Mouse (Mus musculus): ENCODE measurements around the gene Hmgn1.
"Not testable (repeated sequence)": the region's sequence is repeated elsewhere in the genome, so short reads cannot be mapped to it uniquely, and the experiment has no call there.

Hmgn1 gene

DNA sequence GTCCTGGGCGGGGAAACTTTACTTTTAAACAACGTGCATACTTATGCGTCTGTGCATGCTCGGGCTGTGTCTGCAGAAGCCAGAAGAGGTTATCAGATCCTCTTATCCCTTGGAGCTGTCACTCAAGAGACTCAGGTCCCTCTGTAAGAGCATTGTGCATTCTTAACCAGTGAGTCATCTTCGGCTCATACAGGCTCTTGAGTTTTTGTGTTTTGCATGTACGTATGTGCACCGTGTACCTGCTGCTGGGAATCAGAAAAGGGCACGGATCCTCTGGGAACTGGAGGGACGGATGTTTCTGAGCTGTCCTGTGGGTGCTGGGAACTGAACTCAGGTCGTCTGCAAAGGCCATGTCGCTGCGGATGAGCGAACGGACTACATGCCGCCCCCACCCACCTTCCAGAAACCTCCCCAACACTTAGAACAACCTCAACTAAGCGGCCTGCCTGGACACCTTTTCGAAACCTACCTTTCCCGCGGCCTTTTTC is 801 bp downstream of the Hmgn1 start:
- DNase-seq (ENCODE audit: low spot score in 2 of 2) = peak; percentile 35 to 47

DNA sequence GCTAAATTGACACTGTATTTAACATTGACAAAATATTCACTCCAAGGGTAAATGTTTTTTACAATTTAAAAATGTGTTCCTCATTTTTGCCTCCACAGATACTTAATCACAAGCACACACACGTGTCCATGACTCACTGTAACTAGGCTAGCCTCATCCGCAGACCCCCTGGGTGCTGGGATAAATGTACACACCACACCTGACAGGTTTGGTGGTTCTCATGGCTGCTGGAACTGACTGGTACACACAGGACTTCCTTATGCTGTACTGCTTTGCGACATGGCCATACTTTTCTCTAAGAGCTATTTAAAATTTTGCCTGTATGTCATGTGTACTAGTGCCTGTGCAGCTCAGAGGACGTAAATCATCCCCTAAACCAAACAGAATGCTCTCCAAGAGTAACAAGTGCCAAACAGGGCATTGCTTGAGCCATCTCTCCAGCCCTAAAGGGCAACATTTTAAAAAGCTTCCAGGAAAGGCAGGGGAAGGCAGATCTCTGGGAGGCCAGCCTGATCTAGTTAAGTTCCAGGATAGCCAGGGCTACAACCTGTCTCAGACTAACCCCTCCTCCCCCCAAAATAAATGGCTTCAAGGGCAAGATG is 7.4 kb downstream of the Hmgn1 start:
- no peak for DNase-seq (ENCODE audit: low spot score in 2 of 2)

DNA sequence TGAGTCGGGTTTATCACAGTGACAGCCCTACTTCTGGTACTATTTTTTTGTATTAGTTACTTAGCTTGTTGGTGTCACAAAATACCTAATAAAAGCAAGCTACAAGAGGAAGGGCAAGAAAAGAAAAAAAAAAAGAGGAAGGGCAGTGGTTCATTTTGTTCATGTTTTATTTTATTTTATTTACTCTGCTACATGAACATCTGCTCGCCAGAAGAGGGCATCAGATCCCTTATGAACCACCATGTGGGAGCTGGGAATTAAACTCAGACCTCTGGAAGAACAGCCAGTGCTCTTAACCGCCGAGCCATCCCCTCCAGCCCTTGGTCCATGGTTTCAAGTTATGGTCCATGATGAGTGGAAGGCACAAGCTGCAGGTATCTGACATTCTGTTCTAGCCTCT is 12.8 kb downstream of the Hmgn1 start:
- no peak for DNase-seq (ENCODE audit: low spot score in 2 of 2)

DNA sequence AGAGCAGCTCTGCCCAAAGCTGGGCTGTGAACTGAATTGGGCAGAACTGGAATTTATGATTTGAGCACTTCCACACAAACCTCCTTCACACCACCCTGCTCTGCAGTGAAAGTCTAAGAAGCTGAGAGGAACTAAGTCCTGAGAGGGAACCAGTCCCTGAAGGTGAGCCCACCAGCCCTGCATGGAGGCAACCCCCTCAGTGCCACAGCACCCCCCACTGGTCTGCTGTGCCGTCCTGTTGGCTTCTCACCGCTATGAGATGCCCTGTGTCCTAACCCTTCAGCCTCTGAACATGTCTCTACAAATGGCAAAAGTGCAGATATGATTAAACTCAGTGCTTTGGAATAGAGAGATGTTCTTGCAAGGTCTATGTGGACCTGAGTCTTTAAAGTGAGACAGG is 14.8 kb downstream of the Hmgn1 start:
- DNase-seq (ENCODE audit: low spot score in 2 of 2) = no peak

DNA sequence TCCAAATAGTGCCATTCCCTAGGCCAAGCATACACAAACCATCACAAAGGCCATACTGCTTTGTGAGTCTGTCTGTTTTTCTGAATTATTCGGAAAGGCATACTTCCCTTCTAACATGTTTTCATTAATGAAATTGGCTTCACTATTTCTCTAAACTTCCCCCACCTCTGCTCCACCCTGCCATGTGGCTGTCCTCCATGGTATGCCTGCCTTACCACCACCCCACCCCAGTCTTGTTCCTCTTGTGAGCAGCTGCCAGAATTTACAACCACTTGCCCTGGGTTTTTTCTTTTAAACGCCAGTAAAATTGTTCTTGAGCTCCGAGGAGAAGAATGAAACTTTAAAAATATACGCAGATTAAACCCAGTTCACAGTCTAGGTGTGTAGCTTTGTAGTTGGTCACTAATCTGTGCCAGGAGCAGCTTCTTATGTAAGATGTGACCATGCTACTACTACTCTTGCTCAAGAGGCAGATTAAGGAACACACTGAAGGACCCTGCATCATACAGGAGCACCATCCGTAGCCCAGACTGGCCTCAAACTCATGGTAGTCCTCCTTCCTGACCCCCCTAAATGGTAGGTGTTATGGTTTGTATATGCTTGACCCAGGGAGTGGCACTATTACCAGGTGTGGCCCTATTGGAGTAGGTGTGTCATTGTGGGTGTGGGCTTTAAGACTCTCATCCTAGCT is 16.7 kb downstream of the Hmgn1 start:
- DNase-seq (ENCODE audit: low spot score in 2 of 2) = no peak

DNA sequence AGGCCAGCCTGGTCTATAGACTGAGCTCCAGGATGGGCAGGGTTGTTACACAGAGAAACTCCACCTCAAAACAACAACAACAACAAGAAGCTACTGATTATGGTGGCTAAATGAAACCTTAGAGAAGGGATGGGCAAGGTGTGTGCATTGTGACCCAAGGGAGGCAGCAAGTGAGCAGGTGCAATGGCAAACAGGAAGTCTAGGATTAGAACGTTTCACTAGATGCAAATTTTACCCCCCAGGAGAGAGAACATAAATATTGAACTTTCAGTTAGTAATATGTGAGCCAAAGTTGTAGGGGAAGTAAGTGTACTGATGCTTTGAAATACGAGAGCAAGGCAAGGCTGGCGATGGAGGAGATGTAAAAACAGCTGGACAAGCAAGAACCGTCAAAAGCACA is 17.9 kb downstream of the Hmgn1 start:
- DNase-seq (ENCODE audit: low spot score in 2 of 2) = no peak

DNA sequence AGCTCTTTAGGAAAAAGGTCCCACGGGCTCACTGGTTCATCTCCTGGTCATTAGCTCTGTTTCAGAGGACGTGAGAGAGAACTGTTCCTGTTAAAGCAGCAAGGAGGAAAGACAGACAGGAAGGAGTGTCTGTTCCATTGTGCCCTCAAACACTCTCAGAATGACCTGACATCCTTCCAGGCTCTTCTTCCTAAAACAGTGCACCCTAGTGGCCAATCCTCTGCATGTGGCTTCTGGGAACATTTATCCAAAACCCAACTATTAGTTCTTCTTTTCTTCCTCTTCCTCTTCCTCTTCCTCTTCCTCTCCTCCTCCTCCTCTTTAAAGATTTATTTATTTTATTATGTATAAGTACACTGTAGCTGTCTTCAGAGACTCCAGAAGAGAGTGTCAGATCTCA is 24.5 kb downstream of the Hmgn1 start:
- no peak for DNase-seq (ENCODE audit: low spot score in 2 of 2)

DNA sequence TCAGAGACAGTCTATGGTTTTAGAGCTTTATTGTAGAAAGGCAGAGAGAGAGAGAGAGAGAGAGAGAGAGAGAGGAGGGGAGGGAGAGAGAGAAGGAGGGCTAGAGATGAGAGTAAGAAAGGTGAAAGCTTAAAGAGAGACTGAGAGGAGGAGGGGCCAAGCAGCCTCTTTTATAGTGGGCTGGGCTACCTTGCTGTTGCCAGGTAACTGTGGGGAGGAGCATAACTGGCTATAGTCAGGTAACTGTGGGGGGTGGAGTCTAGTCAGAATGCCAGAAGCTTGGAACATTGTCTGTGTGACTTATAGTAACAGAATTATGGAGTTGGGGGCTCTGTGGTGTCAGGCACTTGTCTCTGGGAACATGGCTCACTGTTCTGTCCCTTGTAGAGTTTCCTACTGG is 29.7 kb downstream of the Hmgn1 start:
- not testable (repeated sequence) for DNase-seq (ENCODE audit: low spot score in 2 of 2)

DNA sequence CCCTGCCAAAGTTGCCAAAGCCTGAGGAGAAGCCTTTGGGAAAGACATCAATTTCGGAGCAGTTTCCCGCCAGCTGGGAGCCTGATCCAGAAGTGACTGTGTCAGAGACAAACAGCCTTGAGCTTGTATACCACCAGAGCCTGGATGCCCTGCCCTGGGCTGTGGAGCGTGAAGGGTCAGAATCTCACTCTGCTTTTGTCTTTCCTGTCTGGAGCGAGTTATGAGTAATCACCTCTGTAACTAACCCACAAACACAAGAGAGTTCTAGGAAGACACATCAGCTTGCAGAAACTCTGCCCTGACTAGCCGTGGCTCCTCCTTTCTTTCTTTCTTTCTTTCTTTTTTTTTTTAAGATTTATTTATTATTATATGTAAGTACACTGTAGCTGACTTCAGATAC is 31.6 kb downstream of the Hmgn1 start:
- DNase-seq (ENCODE audit: low spot score in 2 of 2) = no peak

DNA sequence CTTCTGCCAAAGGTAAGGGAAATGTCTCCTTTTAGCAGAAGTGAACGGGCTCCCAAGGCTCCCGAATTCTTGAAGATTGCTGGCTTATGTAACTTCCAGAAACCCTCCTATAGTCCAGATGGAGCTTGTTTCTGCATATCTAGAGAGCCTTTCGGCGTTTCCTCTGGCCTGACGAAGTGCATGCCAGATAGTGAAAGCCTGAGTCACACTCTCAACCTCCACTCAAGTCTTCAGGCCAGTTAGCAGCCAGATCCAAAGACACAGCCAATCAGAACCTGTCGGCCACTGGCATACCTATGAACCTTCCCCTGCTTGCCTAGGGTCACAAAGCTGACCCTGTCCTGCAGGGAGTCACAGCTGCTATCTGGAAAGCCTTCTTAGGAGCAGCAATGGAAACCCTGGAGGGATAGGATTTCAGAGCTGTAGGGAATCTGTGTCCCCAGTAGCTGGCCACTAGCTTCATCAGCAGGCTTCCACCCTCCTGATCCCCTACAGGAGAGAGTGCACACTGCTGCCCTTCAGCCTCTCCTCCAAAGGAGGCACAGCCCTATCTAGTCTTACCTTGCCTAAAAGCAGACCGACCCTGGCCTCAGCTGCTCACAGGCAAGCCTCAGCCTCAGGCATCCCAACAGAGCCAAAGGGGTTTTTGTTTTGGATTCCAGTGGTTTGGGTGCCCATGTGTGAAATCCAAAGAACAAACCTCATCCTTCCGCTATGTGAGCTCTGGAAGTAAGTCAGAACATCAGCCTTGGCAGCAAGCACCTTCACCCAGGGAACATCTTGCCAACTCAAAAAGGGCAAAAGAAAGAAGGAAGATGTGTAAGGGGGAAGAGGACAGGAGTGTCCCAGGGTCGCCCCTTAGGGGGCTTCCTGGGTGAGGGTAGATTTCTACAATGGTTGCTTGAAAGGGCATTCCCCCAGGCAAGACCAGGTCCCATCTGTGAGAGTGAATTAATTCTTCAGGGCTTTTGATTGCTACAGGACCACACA is 35.7 kb downstream of the Hmgn1 start:
- peak; percentile 15 to 21 for DNase-seq (ENCODE audit: low spot score in 2 of 2)

DNA sequence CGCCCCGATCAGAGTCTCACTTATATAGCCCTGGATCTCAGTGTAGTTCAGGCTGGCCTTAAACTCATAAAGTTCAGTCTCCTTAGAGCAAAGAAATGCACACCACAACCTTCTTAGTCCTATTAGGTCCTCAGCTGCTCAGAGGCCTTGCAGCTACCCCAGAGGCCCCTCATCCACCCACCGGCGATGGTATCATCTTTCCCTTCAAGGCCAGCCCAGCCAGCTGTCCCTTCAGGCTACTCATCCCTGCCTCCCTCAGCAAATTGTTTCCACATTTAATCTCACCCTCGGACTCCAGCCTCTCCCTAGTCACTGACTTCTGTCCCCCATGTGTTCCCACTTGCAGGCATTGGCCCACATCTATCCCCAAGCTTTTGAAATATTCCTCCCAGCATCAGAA is 39.4 kb downstream of the Hmgn1 start:
- no peak for DNase-seq (ENCODE audit: low spot score in 2 of 2)

DNA sequence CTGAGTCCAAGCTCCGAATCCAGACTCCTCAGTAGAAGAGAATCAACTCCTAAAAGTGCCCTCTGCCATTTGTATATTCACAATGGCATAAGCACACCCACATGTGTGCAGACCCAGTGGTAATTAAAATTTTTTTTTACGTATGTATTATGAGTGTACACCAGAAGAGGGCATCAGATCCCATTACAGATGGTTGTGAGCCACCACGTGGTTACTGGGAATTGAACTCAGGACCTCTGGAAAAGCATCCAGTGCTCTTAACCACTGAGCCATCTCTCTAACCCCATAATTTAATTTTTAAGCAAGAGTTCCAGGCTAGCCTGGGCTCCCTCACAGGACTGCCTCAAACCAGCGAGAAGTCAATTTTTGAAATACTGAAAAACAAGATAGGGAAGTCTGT is 40.1 kb downstream of the Hmgn1 start:
- no peak for DNase-seq (ENCODE audit: low spot score in 2 of 2)

DNA sequence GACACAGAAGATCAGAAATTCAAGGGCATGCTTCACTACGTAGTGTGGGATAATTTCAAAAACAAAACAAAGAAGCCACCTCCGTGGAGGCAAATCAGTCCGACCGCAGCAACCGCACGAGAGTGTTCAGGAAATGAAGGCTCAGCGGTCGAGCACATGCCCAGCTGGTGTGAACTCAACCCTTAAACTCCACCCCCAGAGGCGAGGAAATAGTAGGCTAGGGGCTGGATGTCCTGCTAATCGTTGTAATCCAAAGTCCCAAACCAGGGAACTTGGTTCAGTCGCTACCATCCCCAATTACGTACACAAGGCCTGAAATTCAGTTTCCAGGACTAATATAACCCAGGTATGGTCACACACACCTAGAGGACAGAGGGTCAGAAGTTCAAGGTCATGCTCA is 40.5 kb downstream of the Hmgn1 start:
- no peak for DNase-seq (ENCODE audit: low spot score in 2 of 2)

DNA sequence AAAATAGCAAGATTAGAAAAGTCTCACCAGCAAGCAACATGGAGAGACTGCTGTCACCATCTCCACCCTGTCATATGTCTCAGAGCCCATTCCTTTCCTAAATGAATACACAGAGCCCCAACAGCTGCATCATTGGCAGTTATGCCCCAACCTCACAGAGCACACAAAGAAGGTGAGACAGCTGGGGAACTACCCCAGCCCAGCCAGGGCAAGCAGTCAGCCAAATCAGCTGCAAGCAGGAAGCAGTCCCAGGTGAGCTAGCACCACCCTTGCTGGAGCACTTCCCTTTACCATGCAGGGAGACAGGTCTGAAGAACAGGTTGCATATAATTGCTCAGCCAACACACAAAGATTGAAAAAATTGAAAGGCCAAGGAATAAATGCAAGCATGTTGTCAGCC is 41.9 kb downstream of the Hmgn1 start:
- no peak for DNase-seq (ENCODE audit: low spot score in 2 of 2)

DNA sequence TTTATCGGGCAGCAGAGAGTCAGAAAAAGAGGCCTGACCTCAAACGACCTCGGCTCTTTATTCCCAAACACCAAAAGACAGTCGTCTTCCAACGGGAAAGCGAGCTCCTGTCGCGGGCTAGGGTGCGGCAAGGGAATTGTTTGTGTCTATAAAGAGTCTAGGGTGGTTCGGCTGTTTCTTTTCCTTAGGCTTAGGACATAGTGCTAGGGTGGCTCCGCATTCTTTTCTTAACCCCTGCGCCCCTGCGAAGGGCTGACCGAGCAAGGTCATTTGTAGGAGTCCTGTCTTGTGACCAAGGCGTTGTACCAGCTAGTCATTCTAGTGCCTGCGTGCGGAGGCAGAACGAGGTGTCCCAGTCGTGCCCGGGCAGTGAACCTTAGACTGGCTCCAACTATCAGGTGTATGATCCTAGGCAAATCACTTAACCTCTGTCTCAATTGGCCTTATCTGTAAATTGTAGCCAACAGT is 44.3 kb downstream of the Hmgn1 start:
- DNase-seq (ENCODE audit: low spot score in 2 of 2) = peak; percentile 48 to 62

DNA sequence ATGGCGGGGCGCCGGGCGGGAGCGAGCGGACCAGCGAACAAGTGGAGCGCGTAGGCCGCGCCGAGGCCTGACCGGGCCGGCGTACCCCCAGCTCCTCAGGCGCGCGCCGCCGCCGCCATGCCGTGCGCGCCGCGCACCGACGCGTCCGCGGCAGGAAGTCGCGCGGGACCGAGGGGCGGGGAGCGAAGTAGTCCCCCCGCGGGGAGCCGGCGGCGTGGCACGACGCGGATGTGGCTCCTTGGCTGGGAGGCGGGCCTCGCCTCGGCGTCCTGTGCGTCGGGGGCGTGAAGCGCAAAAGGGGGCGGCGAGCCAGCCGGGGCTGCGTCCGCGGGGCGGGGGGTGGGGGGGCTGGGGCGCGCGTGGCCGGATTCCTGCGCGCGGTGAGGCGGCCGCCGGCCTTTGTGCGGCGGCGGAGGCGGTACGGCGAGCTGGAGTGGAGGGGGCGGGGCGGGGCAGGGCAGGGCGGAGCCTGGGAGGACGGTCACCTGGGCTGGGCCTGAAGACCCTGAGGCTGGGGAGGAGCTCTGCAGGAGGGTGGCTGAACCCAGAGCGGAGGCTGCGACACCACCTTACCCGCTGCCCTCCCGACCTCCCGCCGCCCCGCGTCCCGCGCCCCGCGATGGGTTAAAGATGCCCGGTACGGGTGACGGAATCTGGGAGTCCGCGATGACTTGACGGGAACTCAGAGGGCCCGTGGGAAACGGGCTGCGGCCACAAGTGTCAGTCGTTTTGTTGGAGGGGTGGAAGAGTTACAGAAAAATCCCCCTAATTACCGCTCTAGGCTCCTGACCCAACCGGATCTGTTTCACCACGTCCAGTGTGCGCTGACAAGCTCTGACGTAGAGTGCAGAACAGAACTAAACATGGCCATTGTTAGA is 45.0 kb downstream of the Hmgn1 start, which contains the start of gene Brwd1:
Brwd1 (minus strand) TSS at position 226 of the 878 bp plus-strand sequence.
- DNase-seq (ENCODE audit: low spot score in 2 of 2) = peak; percentile 74 to 88

DNA sequence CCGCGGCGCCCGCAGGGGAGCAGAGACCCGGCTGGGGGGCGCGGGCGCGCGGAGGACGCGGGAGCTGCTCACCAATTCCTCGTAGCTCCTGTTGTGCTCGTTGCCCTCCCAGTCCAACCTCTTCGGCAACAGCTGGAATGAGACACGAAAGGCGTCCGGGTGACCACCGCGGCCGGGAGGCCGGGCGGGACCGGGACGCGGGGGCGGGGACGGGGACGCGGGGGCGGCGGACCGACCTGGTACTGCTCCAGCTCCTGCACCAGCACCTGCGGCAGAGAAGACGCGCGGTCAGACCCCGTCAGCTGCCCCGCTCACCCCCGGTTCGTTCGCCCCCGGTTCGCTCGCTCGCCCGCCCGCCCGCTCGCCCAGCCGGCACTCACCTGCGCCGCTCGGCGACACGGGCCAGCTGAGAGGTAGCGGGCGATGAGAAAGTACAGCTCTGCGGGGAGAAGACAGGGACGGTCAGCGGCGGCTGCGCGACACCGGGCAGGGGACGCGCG is 45.7 kb downstream of the Hmgn1 start:
- peak in 1 of 2 experiments; percentile 60 for DNase-seq (ENCODE audit: low spot score in 2 of 2)

DNA sequence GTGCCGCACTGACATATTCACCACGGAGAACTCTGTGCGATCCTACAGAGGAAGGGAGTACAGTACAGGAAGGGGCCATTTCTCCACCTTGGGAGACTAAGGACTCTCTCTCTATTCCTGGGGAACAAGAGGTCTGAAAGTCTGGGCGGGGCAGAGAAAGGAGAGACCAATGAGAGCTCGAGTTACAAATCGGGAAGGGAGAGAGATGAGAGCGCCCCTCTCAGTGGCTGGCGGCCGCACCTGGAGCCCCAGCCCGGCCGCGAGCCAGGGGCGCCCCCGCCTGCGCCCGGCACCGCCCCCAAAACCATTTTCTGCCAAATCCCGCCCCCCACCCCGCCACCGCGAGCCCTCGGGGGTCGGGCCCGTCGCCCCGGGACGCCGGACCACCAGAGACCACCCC is 46.2 kb downstream of the Hmgn1 start:
- DNase-seq (ENCODE audit: low spot score in 2 of 2) = peak; percentile 87

DNA sequence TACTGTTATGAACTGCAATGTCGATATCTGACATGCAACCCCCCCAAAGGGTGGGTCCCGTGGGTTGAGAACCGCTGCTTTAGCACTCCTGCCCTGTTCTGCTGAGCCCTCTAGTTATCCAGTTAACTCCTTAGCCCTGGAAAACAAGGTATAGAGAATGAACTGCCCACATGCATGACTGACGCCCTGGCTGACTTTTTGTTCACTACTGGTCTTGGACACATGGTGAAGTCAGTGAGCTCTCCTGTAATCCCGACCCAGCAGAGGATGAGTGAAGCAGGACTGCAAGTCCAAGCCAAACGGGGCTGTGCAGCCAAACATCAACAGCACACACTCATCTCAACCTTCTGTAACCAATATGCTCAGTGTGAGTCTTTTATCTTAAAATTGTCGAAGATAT is 47.0 kb downstream of the Hmgn1 start:
- no peak for DNase-seq (ENCODE audit: low spot score in 2 of 2)

Data from urinary bladder, adult 18-20 months (tissue).